Mouse (Mus musculus) midbrain, embryonic 14.5 days (tissue): ENCODE data around the gene Hist3h2ba. TPM values are rescaled to one million over a fixed set of nuclear protein-coding genes. Genes with fewer than 3 reads are reported as not detected.
A peak's percentile ranks its signal among the peaks of the same experiment; 100 is the strongest.

Experiments used
- ATAC-seq: fragments of 200-750 bp; cut with Nextera tagmentation; 2 replicates; pipeline ENCODE4 v1.8.0; 2017; ENCODE audit warnings: moderate number of reproducible peaks, moderate library complexity; ENCODE audit not compliant: low FRiP score, low TSS enrichment
- DNase-seq: peaks from one replicate; pipeline ENCODE4 v3.0.0-alpha.2; 2015
- H3K27ac ChIP-seq: fragments of 300-500 bp; sonication (generic); replicated peaks from 2 replicates; pipeline ENCODE4 v1.5.1; 2014; ENCODE audit warnings: mild to moderate bottlenecking, low read depth, low read length, moderate library complexity
- H3K27me3 ChIP-seq: fragments of 300-500 bp; sonication (generic); 2 replicates; pipeline ENCODE4 v1.6.1; 2014; ENCODE audit warnings: low read length, control low read depth, mixed read lengths; ENCODE audit not compliant: control insufficient read depth, insufficient read depth
- H3K36me3 ChIP-seq: fragments of 300-500 bp; sonication (generic); 2 replicates; pipeline ENCODE4 v1.6.1; 2014; ENCODE audit warnings: low read length, control low read depth; ENCODE audit not compliant: control insufficient read depth, insufficient read depth
- H3K4me1 ChIP-seq: fragments of 300-500 bp; sonication (generic); 2 replicates; pipeline ENCODE4 v1.6.1; 2014; ENCODE audit warnings: mild to moderate bottlenecking, antibody characterized with exemption, low read length, control low read depth; ENCODE audit not compliant: control insufficient read depth, insufficient read depth
- H3K4me2 ChIP-seq: fragments of 300-500 bp; sonication (generic); 2 replicates; pipeline ENCODE4 v1.6.1; 2014; ENCODE audit warnings: mild to moderate bottlenecking, low read length, moderate library complexity
- H3K4me3 ChIP-seq: fragments of 300-500 bp; sonication (generic); replicated peaks from 2 replicates; pipeline ENCODE4 v1.5.1; 2014; ENCODE audit warnings: low read depth, low read length
- H3K9ac ChIP-seq: fragments of 300-500 bp; sonication (generic); replicated peaks from 2 replicates; pipeline ENCODE4 v1.6.1; 2014; ENCODE audit warnings: mild to moderate bottlenecking, low read length, moderate library complexity
- H3K9me3 ChIP-seq: fragments of 300-500 bp; sonication (generic); 2 replicates; pipeline ENCODE4 v1.6.1; 2016; ENCODE audit warnings: low read length, control low read depth, mixed read lengths; ENCODE audit not compliant: control insufficient read depth
- WGBS: fragments of 180-500 bp; shearing (Covaris S2); extraction: QIAGEN DNeasy Blood & Tissue Kit; methylation state at CpG from one replicate; pipeline ENCODE4 v1.1.7; 2014; 5-methylcytosine and 5-hydroxymethylcytosine counted together
- polyA plus RNA-seq: library from polyadenylated mRNA; unstranded; fragments of >200 nt; fragmentation: Nextera tagmentation; extraction: Ambion mirVana; gene quantifications from 2 replicates; pipeline ENCODE4 v1.2.1, GENCODE M21; 2014

The Hist3h2ba gene
- polyA plus RNA-seq, 1 experiment from 2014 or later = 239 TPM

- H3K27me3 ChIP-seq = no peaks in the 10 kb centered on the region
- H3K36me3 ChIP-seq = peaks cover 11% of the 10 kb centered on the region
- H3K4me1 ChIP-seq = peaks cover 47% of the 10 kb centered on the region
- no peak overlapping the region; the same call in 1 of the 2 replicates for H3K27ac ChIP-seq
- peak overlapping the region; percentile 53 for H3K4me3 ChIP-seq
- H3K9ac ChIP-seq = peak overlapping the region; percentile 71
- H3K9me3 ChIP-seq = no peaks in the 10 kb centered on the region
- H3K4me2 ChIP-seq = peak overlapping the region; percentile 64
- WGBS = 22% methylated on average over 8 of the region's 8 CpGs
- no peak for ATAC-seq
- DNase-seq = no peak
These were observed 7.1 kb downstream of the Hist3h2ba start for GRCm38 (mm10) chr11:58955868-58956257.

- H3K4me2 ChIP-seq = peak overlapping the region; percentile 64
- H3K27ac ChIP-seq = 0 out of 2 replicates have a peak overlapping the region, but pooled peaks have one; percentile 20
- H3K9me3 ChIP-seq = peaks cover 7% of the 10 kb centered on the region
- peak overlapping the region; percentile 53 for H3K4me3 ChIP-seq
- WGBS = 80% methylated on average over 5 of the region's 5 CpGs
- DNase-seq (no peak), ATAC-seq (no peak)
- no peaks in the 10 kb centered on the region for H3K27me3 ChIP-seq
- H3K9ac ChIP-seq = peak overlapping the region; percentile 71
- peaks cover 11% of the 10 kb centered on the region for H3K36me3 ChIP-seq
- H3K4me1 ChIP-seq = peaks cover 35% of the 10 kb centered on the region
These were observed 8.7 kb downstream of the Hist3h2ba start for GRCm38 (mm10) chr11:58957226-58957914.

- H3K4me3 ChIP-seq = peak overlapping the region; percentile 4; the same call in 1 of the 2 replicates
- no peak overlapping the region; the same call in 1 of the 2 replicates for H3K9ac ChIP-seq
These were observed 9.8 kb downstream of the Hist3h2ba start for GRCm38 (mm10) chr11:58958536-58958935.

GRCm38 (mm10) chr11:58959186-58959825 lies 10.6 kb downstream of the Hist3h2ba start:
- ATAC-seq (no peak), DNase-seq (no peak)
- Histone ChIP-seq H3K9me3 (peaks cover 7% of the 10 kb centered on the region), H3K9ac (peak overlapping the region; percentile 59), H3K4me1 (peaks cover 32% of the 10 kb centered on the region), H3K4me3 (peak overlapping the region; percentile 47), H3K27me3 (no peaks in the 10 kb centered on the region), H3K27ac (peak overlapping the region; percentile 77; the same call in 1 of the 2 replicates), H3K4me2 (peak overlapping the region; percentile 76), H3K36me3 (peaks cover 11% of the 10 kb centered on the region)
- WGBS = 34% methylated on average over 15 of the region's 15 CpGs

More at GRCm38 (mm10) chr11:58958536-58958935, 9.8 kb downstream of the Hist3h2ba start:
- Histone ChIP-seq H3K27me3 (no peaks in the 10 kb centered on the region), H3K9me3 (peaks cover 7% of the 10 kb centered on the region), H3K27ac (no peak overlapping the region), H3K36me3 (peaks cover 11% of the 10 kb centered on the region), H3K4me1 (peaks cover 31% of the 10 kb centered on the region), H3K4me2 (peak overlapping the region; percentile 64)
- WGBS = 89% methylated on average over 6 of the region's 6 CpGs
- DNase-seq (no peak), ATAC-seq (no peak)

- Histone ChIP-seq H3K36me3 (peaks cover 11% of the 10 kb centered on the region), H3K27ac (peak overlapping the region; percentile 77), H3K9ac (peak overlapping the region; percentile 59), H3K9me3 (peaks cover 7% of the 10 kb centered on the region), H3K4me3 (peak overlapping the region; percentile 47), H3K27me3 (no peaks in the 10 kb centered on the region), H3K4me1 (peaks cover 32% of the 10 kb centered on the region), H3K4me2 (peak overlapping the region; percentile 76)
- 3% methylated on average over 40 of the region's 40 CpGs for WGBS
- ATAC-seq = peak; percentile 85
- DNase-seq = peak; percentile 88
These were observed 11.3 kb downstream of the Hist3h2ba start for GRCm38 (mm10) chr11:58959921-58960465.

GRCm38 (mm10) chr11:58961364-58962177 lies 12.9 kb downstream of the Hist3h2ba start:
- ATAC-seq = no peak
- Histone ChIP-seq H3K9me3 (peaks cover 7% of the 10 kb centered on the region), H3K9ac (no peak overlapping the region), H3K27ac (no peak overlapping the region), H3K36me3 (peaks cover 11% of the 10 kb centered on the region), H3K4me1 (peaks cover 30% of the 10 kb centered on the region), H3K4me3 (no peak overlapping the region), H3K27me3 (no peaks in the 10 kb centered on the region), H3K4me2 (no peak overlapping the region)
- no peak for DNase-seq
- 61% methylated on average over 50 of the region's 50 CpGs for WGBS

- ATAC-seq = no peak
- Histone ChIP-seq H3K4me3 (no peak overlapping the region), H3K27ac (no peak overlapping the region), H3K27me3 (no peaks in the 10 kb centered on the region), H3K9me3 (peaks cover 7% of the 10 kb centered on the region), H3K9ac (no peak overlapping the region), H3K36me3 (0 out of 2 replicates have a peak, but pooled peaks cover under 1% of the 10 kb centered on the region), H3K4me1 (peaks cover 10% of the 10 kb centered on the region), H3K4me2 (no peak overlapping the region)
- DNase-seq = peak; percentile 35
- 37% methylated on average over 17 of the region's 17 CpGs for WGBS
These were observed 14.8 kb downstream of the Hist3h2ba start for GRCm38 (mm10) chr11:58963543-58963942.

- H3K27ac ChIP-seq = no peak overlapping the region
- peaks cover 9% of the 10 kb centered on the region for H3K4me1 ChIP-seq
- no peak overlapping the region for H3K4me3 ChIP-seq
- H3K9me3 ChIP-seq = peaks cover 7% of the 10 kb centered on the region
- H3K9ac ChIP-seq = no peak overlapping the region
- ATAC-seq (no peak), DNase-seq (no peak)
- WGBS = 84% methylated on average over 7 of the region's 7 CpGs
- H3K36me3 ChIP-seq = 0 out of 2 replicates have a peak, but pooled peaks cover 3% of the 10 kb centered on the region
- H3K4me2 ChIP-seq = no peak overlapping the region
- H3K27me3 ChIP-seq = no peaks in the 10 kb centered on the region
These were observed 15.5 kb downstream of the Hist3h2ba start for GRCm38 (mm10) chr11:58964216-58964615.
